Mouse (Mus musculus) embryonic facial prominence, embryonic 12.5 days (tissue): Measurements from ENCODE around the gene Olfr228. TPM values are rescaled to one million over a fixed set of nuclear protein-coding genes. Genes with fewer than 3 reads are reported as not detected.
"Not testable (repeated sequence)": the region's sequence is repeated elsewhere in the genome, so short reads cannot be mapped to it uniquely, and the experiment has no call there.

Experiments
- ATAC-seq: fragments of 200-750 bp; cut with Nextera tagmentation; 2 replicates; pipeline ENCODE4 v1.8.0; 2017; ENCODE audit not compliant: insufficient number of reproducible peaks, insufficient read depth, low FRiP score, low TSS enrichment
- H3K27ac ChIP-seq: fragments of 300-500 bp; sonication (generic); 2 replicates; pipeline ENCODE4 v1.5.1; 2016; ENCODE audit warnings: mild to moderate bottlenecking
- H3K27me3 ChIP-seq: fragments of 300-500 bp; sonication (generic); 2 replicates; pipeline ENCODE4 v1.6.1; 2016; ENCODE audit warnings: mild to moderate bottlenecking, moderate library complexity
- H3K36me3 ChIP-seq: fragments of 300-500 bp; sonication (generic); 2 replicates; pipeline ENCODE4 v1.6.1; 2016; ENCODE audit warnings: mild to moderate bottlenecking
- H3K4me1 ChIP-seq: fragments of 300-500 bp; sonication (generic); 2 replicates; pipeline ENCODE4 v1.6.1; 2016
- H3K4me2 ChIP-seq: fragments of 300-500 bp; sonication (generic); replicated peaks from 2 replicates; pipeline ENCODE4 v1.6.1; 2016; ENCODE audit warnings: mild to moderate bottlenecking, moderate library complexity
- H3K4me3 ChIP-seq: fragments of 300-500 bp; sonication (generic); 2 replicates; pipeline ENCODE4 v1.5.1; 2016; ENCODE audit warnings: mild to moderate bottlenecking
- H3K9ac ChIP-seq: fragments of 300-500 bp; sonication (generic); 2 replicates; pipeline ENCODE4 v1.6.1; 2016; ENCODE audit warnings: mild to moderate bottlenecking, moderate library complexity
- H3K9me3 ChIP-seq: fragments of 300-500 bp; sonication (generic); 2 replicates; pipeline ENCODE4 v1.6.1; 2016; ENCODE audit warnings: mild to moderate bottlenecking, moderate library complexity
- WGBS: fragments of 180-500 bp; shearing (Covaris S2); methylation state at CpG from one replicate; pipeline ENCODE4 v1.1.7; 2016; 5-methylcytosine and 5-hydroxymethylcytosine counted together
- polyA plus RNA-seq: library from polyadenylated mRNA; unstranded; fragments of >200 nt; fragmentation: Nextera tagmentation; extraction: Ambion mirVana; gene quantifications from 2 replicates; pipeline ENCODE4 v1.2.1, GENCODE M21; 2016

Olfr228 gene
- not detected in 2 replicates for polyA plus RNA-seq

DNA sequence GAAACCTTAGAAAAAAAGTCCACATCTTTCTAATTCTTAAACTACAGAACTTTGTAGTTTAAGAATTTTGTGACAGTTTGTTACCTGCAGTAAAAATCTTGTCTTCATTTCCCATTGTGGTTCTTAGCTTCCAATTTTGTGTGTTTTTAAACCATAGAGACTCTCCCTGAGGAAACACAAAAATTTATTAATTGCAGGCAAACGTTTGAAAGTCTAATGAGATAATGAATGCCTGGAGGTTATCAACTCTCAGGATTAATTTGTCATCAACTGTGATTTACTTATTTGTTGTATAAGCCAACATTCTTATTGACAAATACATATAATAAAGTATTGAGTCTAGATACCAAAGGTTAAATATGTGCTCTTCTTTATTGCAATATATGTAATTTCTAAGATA is at the start of gene Olfr228:
TSS of gene Olfr228 (minus strand) at position 101 of the 400 bp plus-strand sequence.
- WGBS = 29% methylated on average over 1 of the region's 1 CpGs
- ATAC-seq = no peak
- no peak within 1 kb of the TSS for H3K4me2 ChIP-seq
- no peaks in the 10 kb centered on the region for H3K27me3 ChIP-seq
- H3K4me3 ChIP-seq = no peak within 1 kb of the TSS
- no peaks in the 10 kb centered on the region for H3K36me3 ChIP-seq
- H3K27ac ChIP-seq = no peak within 1 kb of the TSS
- no peaks in the 10 kb centered on the region for H3K9me3 ChIP-seq
- H3K4me1 ChIP-seq = no peaks in the 10 kb centered on the region
- H3K9ac ChIP-seq = no peak within 1 kb of the TSS

DNA sequence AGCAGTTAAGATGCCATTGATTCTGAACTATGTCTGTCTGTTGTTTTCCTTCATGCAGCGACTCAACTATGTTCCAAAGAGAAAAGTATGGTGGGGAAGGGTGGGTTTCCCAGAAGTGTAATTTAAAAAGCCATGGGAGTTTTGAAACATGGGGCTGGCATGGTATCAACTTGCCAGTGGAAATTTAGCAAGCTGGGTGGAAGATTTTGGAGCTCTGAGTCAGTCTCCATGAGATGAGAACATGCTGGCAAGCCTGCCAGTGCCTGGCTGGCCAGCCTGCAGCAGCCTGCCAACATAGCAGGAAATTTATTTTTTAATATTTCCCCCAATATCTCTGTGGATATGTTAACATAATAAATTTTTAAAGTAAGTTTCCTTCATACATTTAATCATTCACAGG is 43.8 kb upstream of the Olfr228 start:
- no peak overlapping the region for H3K4me3 ChIP-seq
- ATAC-seq = no peak
- H3K4me2 ChIP-seq = no peak overlapping the region
- H3K9me3 ChIP-seq = no peaks in the 10 kb centered on the region
- no peaks in the 10 kb centered on the region for H3K36me3 ChIP-seq
- no peak overlapping the region for H3K9ac ChIP-seq
- H3K4me1 ChIP-seq = no peaks in the 10 kb centered on the region
- WGBS = 61% methylated on average over 1 of the region's 1 CpGs
- H3K27me3 ChIP-seq = no peaks in the 10 kb centered on the region
- no peak overlapping the region for H3K27ac ChIP-seq

DNA sequence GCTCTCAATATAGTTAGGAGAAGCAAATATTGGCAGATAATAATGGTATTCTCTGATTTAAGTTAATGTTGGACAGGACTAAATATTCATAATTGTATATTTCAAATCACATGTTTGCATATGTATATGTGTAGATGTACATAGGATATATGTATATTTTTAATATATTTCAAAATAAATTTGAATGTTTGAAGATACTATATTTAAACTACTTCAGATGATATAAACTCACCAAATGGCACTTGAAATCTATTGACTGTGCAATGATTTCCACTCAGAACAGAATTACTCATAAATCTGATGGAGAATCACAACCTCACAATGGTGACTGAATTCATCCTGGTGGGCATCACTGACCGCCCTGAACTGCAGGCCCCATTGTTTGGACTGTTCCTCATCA is 21.0 kb upstream of the Olfr228 start, which contains the start of gene Olfr1076:
TSS of gene Olfr1076 (plus strand) at position 301 of the 400 bp plus-strand sequence.
- Histone ChIP-seq H3K9ac (no peak within 1 kb of the TSS), H3K27me3 (no peaks in the 10 kb centered on the region), H3K4me2 (no peak within 1 kb of the TSS), H3K4me3 (no peak within 1 kb of the TSS), H3K27ac (no peak within 1 kb of the TSS), H3K36me3 (no peaks in the 10 kb centered on the region), H3K4me1 (no peaks in the 10 kb centered on the region), H3K9me3 (no peaks in the 10 kb centered on the region)
- 88% methylated on average over 1 of the region's 1 CpGs for WGBS
- ATAC-seq = no peak

DNA sequence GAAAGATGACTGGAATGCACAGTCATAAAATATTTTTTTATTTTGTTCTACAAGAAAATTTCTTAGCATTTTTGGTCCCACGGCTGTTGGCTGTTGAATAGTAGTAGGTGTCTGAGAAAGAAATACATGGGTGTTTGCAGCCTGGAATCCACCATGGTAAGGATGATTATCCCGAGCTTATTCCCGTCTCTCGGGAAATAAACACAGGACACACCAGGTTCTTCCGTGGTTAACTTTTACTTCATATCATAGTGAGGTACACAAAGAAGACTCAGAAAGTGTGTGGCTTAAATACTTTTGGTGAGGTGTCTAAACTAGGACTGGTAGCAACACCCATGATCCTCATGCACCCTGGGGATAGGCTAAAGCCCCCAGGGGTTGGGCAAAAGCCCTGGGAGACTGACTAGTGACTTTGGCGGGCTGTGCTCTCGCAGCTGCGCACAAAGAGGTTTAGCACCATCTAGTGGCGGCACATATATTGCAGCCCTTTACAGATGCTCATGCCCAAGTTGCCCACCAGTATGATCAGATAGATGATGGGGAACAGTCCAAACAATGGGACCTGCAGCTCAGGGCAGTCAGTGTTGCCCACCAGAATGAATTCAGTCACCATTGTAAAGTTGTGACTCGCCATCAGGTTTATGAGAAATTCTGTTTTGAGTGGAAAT is 22.6 kb downstream of the Olfr228 start:
- Histone ChIP-seq H3K9me3 (no peaks in the 10 kb centered on the region), H3K9ac (no peak overlapping the region), H3K4me1 (no peaks in the 10 kb centered on the region), H3K4me2 (0 out of 2 replicates have a peak overlapping the region, but pooled peaks have one; percentile 15), H3K27ac (no peak overlapping the region), H3K4me3 (no peak overlapping the region), H3K36me3 (no peaks in the 10 kb centered on the region), H3K27me3 (no peaks in the 10 kb centered on the region)
- no peak for ATAC-seq
- WGBS = 32% methylated on average over 10 of the region's 10 CpGs

DNA sequence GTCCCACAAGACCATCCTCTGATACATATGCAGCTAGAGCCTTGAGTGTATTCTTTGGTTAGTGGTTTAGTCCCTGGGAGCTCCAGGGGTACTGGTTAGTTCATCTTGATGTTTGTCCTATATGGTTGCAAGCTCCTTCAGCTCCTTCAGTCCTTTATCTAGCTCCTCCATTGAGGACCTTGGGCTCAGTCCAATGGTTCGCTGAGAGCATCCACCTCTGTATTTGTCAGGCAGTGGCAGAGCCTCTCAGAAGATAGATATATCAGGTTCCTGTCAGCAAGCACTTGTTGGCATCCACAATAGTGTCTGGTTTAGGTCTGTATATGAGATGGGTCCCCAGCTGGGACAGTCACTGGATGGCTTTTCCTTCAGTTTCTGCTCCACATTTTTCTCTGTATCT is 26.8 kb downstream of the Olfr228 start:
- Histone ChIP-seq H3K9me3 (no peaks in the 10 kb centered on the region), H3K27ac (no peak overlapping the region), H3K36me3 (no peaks in the 10 kb centered on the region), H3K27me3 (no peaks in the 10 kb centered on the region), H3K9ac (no peak overlapping the region), H3K4me3 (no peak overlapping the region), H3K4me1 (no peaks in the 10 kb centered on the region), H3K4me2 (no peak overlapping the region)
- no peak for ATAC-seq
- WGBS = 90% methylated on average over 1 of the region's 1 CpGs

DNA sequence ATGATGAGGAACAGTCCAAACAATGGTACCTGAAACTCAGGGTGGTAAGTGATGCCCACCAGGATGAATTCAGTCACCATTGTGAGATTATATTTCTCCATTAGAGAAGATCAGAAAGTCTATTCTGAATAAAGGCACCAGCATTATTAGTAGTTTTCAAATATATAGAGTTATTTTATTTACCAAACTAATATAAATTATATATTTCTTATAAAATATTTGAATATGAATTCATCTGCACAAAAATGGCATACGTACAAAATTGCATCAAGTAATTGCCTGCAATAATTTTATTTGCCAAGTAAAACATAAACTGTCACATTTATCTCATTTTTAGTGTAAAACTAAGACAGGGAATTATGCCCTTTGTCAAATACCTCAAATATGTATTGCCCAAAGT is 31.0 kb downstream of the Olfr228 start, which contains the start of gene Olfr1066:
TSS of gene Olfr1066 (minus strand) at position 101 of the 400 bp plus-strand sequence.
- no peak for ATAC-seq

DNA sequence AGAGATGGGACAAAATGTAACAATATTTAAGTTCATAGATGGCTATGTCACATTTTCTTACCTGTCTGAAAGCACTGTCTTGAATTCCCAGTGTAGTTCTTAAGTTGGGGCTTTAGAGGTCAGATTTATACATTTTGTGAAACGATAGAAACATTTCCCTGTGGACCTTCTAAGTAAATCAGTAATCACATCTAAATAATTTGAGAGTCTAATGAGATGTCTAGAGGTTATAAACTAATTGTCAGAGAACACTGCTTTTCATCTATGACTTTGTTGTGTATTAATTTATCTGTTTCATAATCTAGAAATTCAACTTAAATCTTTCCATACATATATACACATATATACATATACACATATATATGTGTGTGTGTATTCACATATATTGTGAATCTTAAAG is 36.7 kb downstream of the Olfr228 start, which contains the start of gene Olfr1065:
TSS of gene Olfr1065 (minus strand) at position 101 of the 400 bp plus-strand sequence.
- 33% methylated on average over 1 of the region's 1 CpGs for WGBS
- H3K27ac ChIP-seq, H3K9me3 ChIP-seq, H3K4me2 ChIP-seq, H3K9ac ChIP-seq, H3K27me3 ChIP-seq, H3K4me1 ChIP-seq, ATAC-seq, H3K36me3 ChIP-seq, H3K4me3 ChIP-seq: not testable (repeated sequence)

More for the DNA sequence above, 31.0 kb downstream of the Olfr228 start, which contains the start of gene Olfr1066:
- no peak within 1 kb of the TSS for H3K9ac ChIP-seq
- no peaks in the 10 kb centered on the region for H3K4me1 ChIP-seq
- no peaks in the 10 kb centered on the region for H3K27me3 ChIP-seq
- H3K27ac ChIP-seq = no peak within 1 kb of the TSS
- no peaks in the 10 kb centered on the region for H3K36me3 ChIP-seq
- H3K4me2 ChIP-seq = no peak within 1 kb of the TSS
- H3K9me3 ChIP-seq = no peaks in the 10 kb centered on the region
- WGBS = 79% methylated on average over 1 of the region's 1 CpGs
- no peak within 1 kb of the TSS for H3K4me3 ChIP-seq

DNA sequence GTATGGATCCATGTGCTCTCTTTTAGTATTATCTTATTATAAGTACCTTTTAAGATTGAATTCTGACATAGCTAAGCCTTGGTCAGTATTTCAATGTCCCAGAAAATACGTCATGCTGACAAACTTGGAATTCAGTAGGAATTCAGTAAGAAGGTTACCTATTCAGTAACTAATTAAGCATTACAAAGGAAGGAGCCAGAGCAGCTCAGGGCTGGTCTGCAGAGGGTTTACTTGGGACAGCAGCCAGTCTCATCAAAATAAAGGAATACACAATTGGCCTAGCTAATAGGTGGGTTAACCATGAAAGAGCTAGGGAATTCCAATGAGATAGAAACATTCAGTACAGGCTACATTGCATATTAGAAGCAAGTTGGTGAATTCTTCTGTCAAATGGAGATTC is 45.1 kb downstream of the Olfr228 start:
- H3K4me1 ChIP-seq, H3K36me3 ChIP-seq, H3K9ac ChIP-seq, H3K4me2 ChIP-seq, H3K27ac ChIP-seq, H3K9me3 ChIP-seq, H3K27me3 ChIP-seq, H3K4me3 ChIP-seq, ATAC-seq: not testable (repeated sequence)
- WGBS = 60% methylated on average over 1 of the region's 1 CpGs

Other genes with a start within 250 kb of the Olfr228 start
- not detected in 2 replicates for gene Olfr1048, start 247.1 kb downstream of the Olfr228 start, polyA plus RNA-seq
- gene Olfr1049, start 229.1 kb downstream of the Olfr228 start, polyA plus RNA-seq = not detected in 2 replicates
- not detected in 2 replicates for gene Olfr1051, start 208.3 kb downstream of the Olfr228 start, polyA plus RNA-seq
- not detected in 2 replicates for gene Olfr1052, start 194.9 kb downstream of the Olfr228 start, polyA plus RNA-seq
- gene Olfr1053, start 172.1 kb downstream of the Olfr228 start, polyA plus RNA-seq = not detected in 2 replicates
- gene Olfr1054, start 152.0 kb downstream of the Olfr228 start, polyA plus RNA-seq = not detected in 2 replicates
- not detected in 2 replicates for gene Olfr1055, start 137.1 kb downstream of the Olfr228 start, polyA plus RNA-seq
- not detected in 2 replicates for gene Olfr1056, start 124.9 kb downstream of the Olfr228 start, polyA plus RNA-seq
- gene Olfr1057, start 109.0 kb downstream of the Olfr228 start, polyA plus RNA-seq = not detected in 2 replicates
- not detected in 2 replicates for gene Olfr1058, start 98.8 kb downstream of the Olfr228 start, polyA plus RNA-seq
- not detected in 2 replicates for gene Olfr1061, start 73.3 kb downstream of the Olfr228 start, polyA plus RNA-seq
- not detected in 2 replicates for gene Olfr1062, start 60.6 kb downstream of the Olfr228 start, polyA plus RNA-seq
- not detected in 2 replicates for gene Olfr1065, start 36.8 kb downstream of the Olfr228 start, polyA plus RNA-seq
- not detected in 2 replicates for gene Olfr1066, start 31.1 kb downstream of the Olfr228 start, polyA plus RNA-seq
- not detected in 2 replicates for gene Olfr1076, start 21.1 kb upstream of the Olfr228 start, polyA plus RNA-seq
- gene Olfr1079, start 55.1 kb upstream of the Olfr228 start, polyA plus RNA-seq = not detected in 2 replicates
- gene Olfr1080, start 70.8 kb upstream of the Olfr228 start, polyA plus RNA-seq = not detected in 2 replicates
- gene Olfr1082, start 111.6 kb upstream of the Olfr228 start, polyA plus RNA-seq = not detected in 2 replicates
- gene Olfr1084, start 152.3 kb upstream of the Olfr228 start, polyA plus RNA-seq = not detected in 2 replicates
- not detected in 2 replicates for gene Olfr1085, start 174.6 kb upstream of the Olfr228 start, polyA plus RNA-seq
- gene Olfr1086, start 192.7 kb upstream of the Olfr228 start, polyA plus RNA-seq = not detected in 2 replicates
- not detected in 2 replicates for gene Olfr1087, start 211.0 kb upstream of the Olfr228 start, polyA plus RNA-seq
- not detected in 2 replicates for gene Olfr1089, start 246.3 kb upstream of the Olfr228 start, polyA plus RNA-seq